Mouse (Mus musculus) hindbrain, embryonic 15.5 days (tissue): ENCODE data around the gene Mab21l1. TPM values are rescaled to one million over a fixed set of nuclear protein-coding genes. Genes with fewer than 3 reads are reported as not detected.

Experiments
- ATAC-seq: fragments of 200-750 bp; cut with Nextera tagmentation; 2 replicates; pipeline ENCODE4 v1.8.0; 2017; ENCODE audit warnings: low read depth, moderate number of reproducible peaks, moderate TSS enrichment; ENCODE audit not compliant: low FRiP score
- H3K27ac ChIP-seq: fragments of 300-500 bp; sonication (generic); replicated peaks from 2 replicates; pipeline ENCODE4 v1.5.1; 2015; ENCODE audit warnings: mild to moderate bottlenecking, inconsistent platforms
- H3K27me3 ChIP-seq: fragments of 300-500 bp; sonication (generic); 2 replicates; pipeline ENCODE4 v1.6.1; 2015; ENCODE audit warnings: control low read depth, inconsistent platforms
- H3K36me3 ChIP-seq: fragments of 300-500 bp; sonication (generic); 2 replicates; pipeline ENCODE4 v1.6.1; 2015; ENCODE audit warnings: control low read depth, inconsistent platforms
- H3K4me1 ChIP-seq: fragments of 300-500 bp; sonication (generic); replicated peaks from 2 replicates; pipeline ENCODE4 v1.6.1; 2015; ENCODE audit warnings: control low read depth, inconsistent platforms
- H3K4me2 ChIP-seq: fragments of 300-500 bp; sonication (generic); 2 replicates; pipeline ENCODE4 v1.6.1; 2015; ENCODE audit warnings: moderate library complexity, mild to moderate bottlenecking, inconsistent platforms
- H3K4me3 ChIP-seq: fragments of 300-500 bp; sonication (generic); 2 replicates; pipeline ENCODE4 v1.5.1; 2015; ENCODE audit warnings: mild to moderate bottlenecking, inconsistent platforms
- H3K9ac ChIP-seq: fragments of 300-500 bp; sonication (generic); 2 replicates; pipeline ENCODE4 v1.6.1; 2015; ENCODE audit warnings: inconsistent platforms
- H3K9me3 ChIP-seq: fragments of 300-500 bp; sonication (generic); 2 replicates; pipeline ENCODE4 v1.6.1; 2016; ENCODE audit warnings: control low read depth, inconsistent platforms
- WGBS: fragments of 180-500 bp; shearing (Covaris S2); methylation state at CpG from one replicate; pipeline ENCODE4 v1.1.7; 2015; 5-methylcytosine and 5-hydroxymethylcytosine counted together
- polyA plus RNA-seq: library from polyadenylated mRNA; unstranded; fragments of >200 nt; fragmentation: Nextera tagmentation; extraction: Ambion mirVana; gene quantifications from 2 replicates; pipeline ENCODE4 v1.2.1, GENCODE M21; 2015

Gene Mab21l1
- polyA plus RNA-seq, 1 experiment from 2014 or later: 169 TPM

GRCm38 (mm10) chr3:55755805-55756601, 26.3 kb upstream of the Mab21l1 start:
- H3K27ac ChIP-seq: peak overlapping the region; percentile 76
- ATAC-seq: peak; percentile 62
- H3K27me3 ChIP-seq: no peaks in the 10 kb centered on the region
- no peaks in the 10 kb centered on the region for H3K9me3 ChIP-seq
- H3K9ac ChIP-seq: no peak overlapping the region
- H3K4me2 ChIP-seq: peak overlapping the region; percentile 15; the same call in 1 of the 2 replicates
- H3K36me3 ChIP-seq: no peaks in the 10 kb centered on the region
- H3K4me1 ChIP-seq: peaks cover 51% of the 10 kb centered on the region
- WGBS: 14% methylated on average over 11 of the region's 11 CpGs
- H3K4me3 ChIP-seq: no peak overlapping the region

- WGBS: 40% methylated on average over 11 of the region's 11 CpGs
- Histone ChIP-seq H3K4me2 (no peak overlapping the region), H3K27ac (peak overlapping the region; percentile 76), H3K27me3 (no peaks in the 10 kb centered on the region), H3K9me3 (no peaks in the 10 kb centered on the region), H3K9ac (no peak overlapping the region), H3K36me3 (no peaks in the 10 kb centered on the region), H3K4me1 (peaks cover 44% of the 10 kb centered on the region), H3K4me3 (no peak overlapping the region)
- ATAC-seq: no peak
These were observed 25.6 kb upstream of the Mab21l1 start for GRCm38 (mm10) chr3:55756602-55757190.

- H3K27ac ChIP-seq: peak overlapping the region; percentile 58; the same call in 1 of the 2 replicates
- H3K9ac ChIP-seq: no peak overlapping the region
- H3K4me3 ChIP-seq: no peak overlapping the region
- 35% methylated on average over 8 of the region's 8 CpGs for WGBS
- 0 out of 2 replicates have a peak, but pooled peaks have one; percentile 27 for ATAC-seq
- peaks cover 43% of the 10 kb centered on the region for H3K4me1 ChIP-seq
- no peaks in the 10 kb centered on the region for H3K27me3 ChIP-seq
- H3K9me3 ChIP-seq: no peaks in the 10 kb centered on the region
- H3K4me2 ChIP-seq: no peak overlapping the region
- H3K36me3 ChIP-seq: no peaks in the 10 kb centered on the region
These were observed 24.0 kb upstream of the Mab21l1 start for GRCm38 (mm10) chr3:55758297-55758696.

GRCm38 (mm10) chr3:55763591-55763990, 18.7 kb upstream of the Mab21l1 start:
- 37% methylated on average over 8 of the region's 8 CpGs for whole genome bisulfite sequencing
- Histone ChIP-seq H3K4me1 (0 out of 2 replicates have a peak, but pooled peaks cover 4% of the 10 kb centered on the region), H3K4me2 (no peak overlapping the region), H3K9ac (no peak overlapping the region), H3K27me3 (no peaks in the 10 kb centered on the region), H3K9me3 (no peaks in the 10 kb centered on the region), H3K4me3 (no peak overlapping the region), H3K27ac (no peak overlapping the region), H3K36me3 (no peaks in the 10 kb centered on the region)
- no peak for ATAC-seq

GRCm38 (mm10) chr3:55768654-55769053, 13.7 kb upstream of the Mab21l1 start:
- H3K4me2 ChIP-seq: no peak overlapping the region
- peaks cover 4% of the 10 kb centered on the region; the same call in 1 of the 2 replicates for H3K4me1 ChIP-seq
- no peak overlapping the region for H3K4me3 ChIP-seq
- no peak overlapping the region for H3K27ac ChIP-seq
- H3K9me3 ChIP-seq: no peaks in the 10 kb centered on the region
- H3K9ac ChIP-seq: no peak overlapping the region
- WGBS: 82% methylated on average over 2 of the region's 2 CpGs
- no peaks in the 10 kb centered on the region for H3K27me3 ChIP-seq
- no peak for ATAC-seq
- no peaks in the 10 kb centered on the region for H3K36me3 ChIP-seq

- H3K9me3 ChIP-seq: no peaks in the 10 kb centered on the region
- WGBS: 46% methylated on average over 2 of the region's 2 CpGs
- H3K9ac ChIP-seq: no peak overlapping the region
- no peaks in the 10 kb centered on the region for H3K27me3 ChIP-seq
- H3K27ac ChIP-seq: no peak overlapping the region
- H3K4me1 ChIP-seq: peaks cover 7% of the 10 kb centered on the region
- H3K4me2 ChIP-seq: no peak overlapping the region
- ATAC-seq: no peak
- no peaks in the 10 kb centered on the region for H3K36me3 ChIP-seq
- H3K4me3 ChIP-seq: no peak overlapping the region
These were observed 13.0 kb upstream of the Mab21l1 start for GRCm38 (mm10) chr3:55769308-55769707.

- Histone ChIP-seq H3K9ac (no peak overlapping the region), H3K27ac (peak overlapping the region; percentile 56), H3K27me3 (no peaks in the 10 kb centered on the region), H3K9me3 (no peaks in the 10 kb centered on the region), H3K4me3 (no peak overlapping the region), H3K36me3 (no peaks in the 10 kb centered on the region), H3K4me2 (no peak overlapping the region), H3K4me1 (peaks cover 30% of the 10 kb centered on the region)
- 32% methylated on average over 6 of the region's 6 CpGs for WGBS
- ATAC-seq: peak; percentile 57
These were observed 8.1 kb upstream of the Mab21l1 start for GRCm38 (mm10) chr3:55774203-55774602.

- ATAC-seq: no peak
- Histone ChIP-seq H3K4me2 (peak overlapping the region; percentile 27), H3K4me3 (no peak overlapping the region), H3K27me3 (no peaks in the 10 kb centered on the region), H3K4me1 (peaks cover 37% of the 10 kb centered on the region), H3K36me3 (no peaks in the 10 kb centered on the region), H3K27ac (peak overlapping the region; percentile 76), H3K9me3 (no peaks in the 10 kb centered on the region), H3K9ac (no peak overlapping the region)
- 25% methylated on average over 7 of the region's 7 CpGs for WGBS
These were observed 7.1 kb upstream of the Mab21l1 start for GRCm38 (mm10) chr3:55775245-55775644.

GRCm38 (mm10) chr3:55775753-55776152, 6.6 kb upstream of the Mab21l1 start:
- 68% methylated on average over 6 of the region's 6 CpGs for WGBS
- Histone ChIP-seq H3K9me3 (no peaks in the 10 kb centered on the region), H3K9ac (no peak overlapping the region), H3K4me1 (peaks cover 42% of the 10 kb centered on the region), H3K27me3 (no peaks in the 10 kb centered on the region), H3K4me2 (no peak overlapping the region), H3K27ac (peak overlapping the region; percentile 76), H3K36me3 (no peaks in the 10 kb centered on the region), H3K4me3 (no peak overlapping the region)
- no peak for ATAC-seq

- WGBS: 45% methylated on average over 4 of the region's 4 CpGs
- Histone ChIP-seq H3K36me3 (no peaks in the 10 kb centered on the region), H3K4me3 (no peak overlapping the region), H3K27me3 (no peaks in the 10 kb centered on the region), H3K27ac (peak overlapping the region; percentile 81), H3K4me1 (peaks cover 52% of the 10 kb centered on the region), H3K9me3 (no peaks in the 10 kb centered on the region), H3K9ac (no peak overlapping the region), H3K4me2 (peak overlapping the region; percentile 26; the same call in 1 of the 2 replicates)
- no peak for ATAC-seq
These were observed 4.8 kb upstream of the Mab21l1 start for GRCm38 (mm10) chr3:55777501-55777900.

GRCm38 (mm10) chr3:55778764-55779730, 3.3 kb upstream of the Mab21l1 start:
- H3K27ac ChIP-seq: peak overlapping the region; percentile 87
- WGBS: 37% methylated on average over 8 of the region's 8 CpGs
- peak overlapping the region; percentile 42 for H3K4me2 ChIP-seq
- H3K9ac ChIP-seq: 0 out of 2 replicates have a peak overlapping the region, but pooled peaks have one; percentile 22
- H3K4me3 ChIP-seq: 0 out of 2 replicates have a peak overlapping the region, but pooled peaks have one; percentile 2
- peaks cover 47% of the 10 kb centered on the region for H3K4me1 ChIP-seq
- no peaks in the 10 kb centered on the region for H3K36me3 ChIP-seq
- H3K27me3 ChIP-seq: no peaks in the 10 kb centered on the region
- ATAC-seq: no peak
- H3K9me3 ChIP-seq: no peaks in the 10 kb centered on the region
